Mouse (Mus musculus) spleen, embryonic (tissue): ENCODE data around the gene Rbm28.

Experiments
- CTCF ChIA-PET: fragments of 350-600 bp; sonication (Branson Sonifier 250); formaldehyde crosslinking; loops from one replicate; lab custom pipeline; 2022; lab: Charles Lee

Rbm28 gene

DNA sequence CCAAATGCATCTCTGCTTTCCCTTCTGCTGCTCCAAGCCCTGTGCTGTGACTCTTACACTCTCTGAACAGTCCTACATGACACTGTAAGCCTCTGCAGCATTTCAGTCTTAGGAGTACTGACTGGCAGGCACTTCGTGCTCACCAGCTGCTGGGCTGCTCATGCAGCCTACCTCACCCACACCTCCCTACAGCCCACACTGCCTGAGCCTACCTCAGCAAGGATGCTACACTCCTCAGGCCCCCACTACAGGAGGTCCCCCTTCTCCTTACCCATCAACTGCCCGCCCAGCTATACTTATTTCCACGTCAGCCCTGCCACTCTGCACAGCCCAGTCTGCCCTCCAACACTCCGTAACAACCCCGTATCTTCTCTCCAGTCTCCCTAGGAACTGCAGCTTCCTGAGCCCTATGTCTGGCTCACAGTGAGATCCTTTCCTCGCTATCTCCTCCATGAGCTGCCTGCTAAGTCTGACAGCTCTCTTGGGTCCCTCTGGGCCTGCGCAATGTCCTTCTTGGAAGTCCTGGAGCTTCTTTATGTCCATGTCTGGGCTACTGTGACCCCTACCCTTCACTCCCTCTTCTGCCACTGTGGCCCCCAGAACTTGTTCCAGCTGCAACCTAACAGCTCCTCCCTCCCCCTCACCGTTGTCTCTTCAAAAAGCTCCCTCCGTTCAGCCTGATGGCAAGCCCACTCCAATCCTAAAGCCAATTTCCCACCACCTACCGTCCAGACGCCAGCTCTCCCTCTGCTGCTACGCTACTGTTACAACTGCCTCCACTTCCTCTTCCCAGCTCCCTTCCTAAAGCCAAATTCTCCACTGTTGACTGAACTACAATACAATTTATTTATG is 19.1 kb downstream of the Rbm28 start:
- CTCF ChIA-PET: no interaction called here

DNA sequence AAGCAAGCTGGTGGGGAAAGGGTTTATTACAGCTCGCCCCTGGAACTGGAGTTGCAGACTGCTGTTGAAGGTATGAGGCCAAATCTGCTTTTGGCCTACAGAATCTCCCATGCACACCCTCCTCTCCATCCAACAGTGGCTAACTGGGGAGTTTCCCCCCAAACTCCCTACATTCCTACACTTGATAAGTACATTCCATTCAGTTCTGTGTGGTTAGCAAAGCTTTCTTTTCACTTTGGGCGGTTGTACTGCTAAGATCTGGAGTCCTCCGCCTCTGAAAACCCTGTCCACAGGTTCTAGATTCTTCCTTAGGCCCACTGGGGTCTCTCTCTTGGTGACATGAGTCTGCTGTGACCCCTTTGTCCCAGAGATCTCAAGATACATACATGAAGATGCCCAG is 19.8 kb downstream of the Rbm28 start:
- CTCF ChIA-PET: interaction anchor here (0.6 kb wide), 1 partner anchor 28 kb away, joined by 3 read pairs; no protein-coding TSS in a partner anchor

GRCm38 (mm10) chr6:29143608-29144007 is 21.2 kb downstream of the Rbm28 start:
- CTCF ChIA-PET: no interaction called here

- CTCF ChIA-PET: no interaction called here
These were observed 27.4 kb downstream of the Rbm28 start for GRCm38 (mm10) chr6:29137441-29137840.

GRCm38 (mm10) chr6:29133100-29133499 is 31.7 kb downstream of the Rbm28 start:
- CTCF ChIA-PET: no interaction called here

GRCm38 (mm10) chr6:29126878-29127426 is 37.9 kb downstream of the Rbm28 start:
- CTCF ChIA-PET: no interaction called here

DNA sequence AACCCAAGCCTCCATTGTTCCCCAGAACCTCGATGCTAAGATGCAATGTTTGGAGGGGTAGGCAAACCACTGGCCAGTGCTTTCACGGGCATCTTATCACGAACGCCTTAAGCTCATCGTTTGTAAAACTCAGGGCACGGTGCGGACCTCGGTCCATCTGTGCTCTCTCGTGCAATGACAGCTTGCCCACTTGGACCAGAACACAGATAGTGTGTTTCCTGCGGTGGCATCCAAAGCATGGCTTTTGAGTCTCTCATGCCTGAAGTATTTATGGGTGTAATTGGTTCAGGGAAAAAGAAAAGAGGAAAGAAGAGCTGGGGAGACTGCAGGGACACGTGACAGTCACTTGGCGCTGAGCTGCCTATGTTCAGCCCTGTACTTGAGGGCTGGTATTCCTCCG is 44.8 kb downstream of the Rbm28 start:
- CTCF ChIA-PET: no interaction called here

DNA sequence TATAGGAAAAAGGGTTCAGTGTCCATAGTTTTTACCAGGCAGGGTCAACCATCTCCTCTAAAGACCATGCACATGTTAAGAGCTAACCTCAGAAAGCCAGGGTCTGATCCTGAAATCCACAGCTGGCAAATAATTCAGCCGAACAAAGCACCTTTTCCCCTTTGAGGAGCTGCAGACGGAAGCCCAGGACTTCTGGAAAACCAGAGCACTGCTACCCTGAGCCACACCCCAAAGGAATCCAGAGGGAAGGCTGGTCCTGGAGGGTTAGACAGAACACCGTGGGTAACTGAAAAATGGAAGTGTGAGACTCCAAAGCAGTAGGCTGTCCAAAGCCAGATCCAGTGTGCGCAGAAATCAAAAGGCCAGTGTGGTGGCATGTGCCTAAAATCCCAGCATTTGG is 45.8 kb downstream of the Rbm28 start:
- CTCF ChIA-PET: no interaction called here

GRCm38 (mm10) chr6:29118231-29118630 is 46.6 kb downstream of the Rbm28 start:
- CTCF ChIA-PET: interaction anchor here (0.7 kb wide), 1 partner anchor 52 kb away, joined by 3 read pairs; no protein-coding TSS in a partner anchor

DNA sequence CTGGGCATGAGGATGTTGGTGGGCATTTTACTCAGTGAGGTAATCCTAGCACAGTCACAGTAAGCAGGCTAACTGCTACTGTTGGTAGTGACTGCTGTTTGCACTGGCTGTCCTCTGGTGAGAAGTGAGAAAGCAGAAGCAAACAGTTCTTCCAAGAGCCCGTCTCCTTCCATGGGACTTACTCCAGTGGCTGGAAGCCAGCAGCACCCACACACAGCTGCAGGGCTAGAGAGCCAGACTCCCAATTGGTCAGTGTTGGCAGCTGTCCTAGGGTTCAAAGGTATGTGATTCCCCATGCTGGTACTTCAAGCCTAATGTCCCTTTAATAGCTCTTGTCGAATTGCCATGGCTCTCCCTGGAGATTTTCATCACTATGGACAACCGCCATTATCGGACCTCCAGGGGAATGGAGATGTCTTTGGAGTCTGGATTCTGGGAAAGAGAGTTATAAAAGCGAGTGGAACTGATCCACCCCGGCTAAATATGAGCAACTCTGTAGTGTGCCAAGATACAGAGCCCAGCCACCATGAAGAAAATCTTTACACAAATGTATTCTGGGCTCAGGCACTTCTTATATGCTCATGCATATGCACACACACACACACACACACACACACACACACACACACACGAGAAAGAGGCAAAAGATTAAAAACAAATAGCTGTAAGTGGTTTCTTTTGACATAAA is 47.2 kb downstream of the Rbm28 start:
- CTCF ChIA-PET: interaction anchor here (0.7 kb wide), 1 partner anchor 53 kb away, joined by 3 read pairs; no protein-coding TSS in a partner anchor

DNA sequence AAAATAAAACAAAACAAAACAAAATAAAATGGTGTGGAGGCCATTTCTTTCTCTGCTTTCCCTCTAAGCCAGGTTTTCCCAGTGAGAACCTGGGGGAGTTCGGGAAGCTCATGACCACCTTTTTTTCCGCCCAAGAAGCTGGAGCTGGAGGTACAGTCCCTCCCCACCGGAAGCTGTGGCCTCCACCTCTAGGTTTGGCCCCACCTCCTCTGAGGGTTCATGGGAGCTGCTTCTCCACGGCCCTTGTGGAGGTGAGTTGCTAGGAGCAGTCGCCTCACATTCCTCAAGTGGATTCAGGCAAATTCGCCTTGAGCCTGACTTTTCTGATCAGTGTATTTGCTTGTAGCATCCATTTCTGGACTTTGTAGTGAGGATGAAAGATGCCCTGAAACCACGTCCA is 49.0 kb downstream of the Rbm28 start:
- CTCF ChIA-PET: no interaction called here

DNA sequence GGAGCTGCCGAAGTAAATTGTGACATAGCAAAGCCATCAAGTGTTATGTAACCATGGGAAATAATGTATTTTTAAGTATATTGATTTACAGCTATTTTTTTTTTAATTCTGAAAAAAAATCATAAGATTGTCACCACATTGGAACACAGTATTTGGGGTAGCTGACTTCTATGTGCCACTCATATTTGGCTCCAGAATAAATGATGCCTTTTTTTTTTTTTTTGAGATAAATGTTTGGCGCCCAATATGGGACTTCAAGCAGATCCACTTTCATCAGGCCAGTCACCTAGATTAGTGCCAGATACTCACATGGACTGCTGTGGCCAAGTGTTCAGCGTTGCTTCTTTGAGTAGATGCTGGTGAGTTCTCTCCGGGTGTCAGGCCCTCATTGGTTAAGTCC is 53.3 kb downstream of the Rbm28 start:
- CTCF ChIA-PET: no interaction called here

DNA sequence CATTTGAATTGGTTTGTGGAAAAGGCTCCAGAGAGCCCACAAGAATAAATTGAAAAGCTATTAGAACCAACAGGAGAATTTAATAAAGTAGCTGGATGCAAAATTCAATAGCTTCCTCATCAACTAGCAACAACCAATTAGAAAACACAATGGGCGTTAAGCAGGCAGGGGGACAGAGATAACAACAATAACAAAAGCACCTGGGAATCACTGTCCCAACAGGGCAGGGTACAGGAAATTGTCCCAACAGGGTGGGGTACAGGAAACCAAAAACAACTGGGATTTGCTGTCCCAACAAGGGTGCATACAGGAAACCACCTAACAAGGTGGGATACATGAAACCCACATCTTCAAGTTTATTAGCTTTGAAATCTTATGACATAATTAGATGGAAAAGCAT is 56.4 kb downstream of the Rbm28 start:
- CTCF ChIA-PET: no interaction called here

GRCm38 (mm10) chr6:29101248-29101864 is 63.5 kb downstream of the Rbm28 start:
- CTCF ChIA-PET: interaction anchor here (0.7 kb wide), 1 partner anchor 12 kb away, joined by 6 read pairs; no protein-coding TSS in a partner anchor

GRCm38 (mm10) chr6:29100423-29100822 is 64.4 kb downstream of the Rbm28 start:
- CTCF ChIA-PET: interaction anchor here (0.7 kb wide), 1 partner anchor 13 kb away, joined by 6 read pairs; no protein-coding TSS in a partner anchor

DNA sequence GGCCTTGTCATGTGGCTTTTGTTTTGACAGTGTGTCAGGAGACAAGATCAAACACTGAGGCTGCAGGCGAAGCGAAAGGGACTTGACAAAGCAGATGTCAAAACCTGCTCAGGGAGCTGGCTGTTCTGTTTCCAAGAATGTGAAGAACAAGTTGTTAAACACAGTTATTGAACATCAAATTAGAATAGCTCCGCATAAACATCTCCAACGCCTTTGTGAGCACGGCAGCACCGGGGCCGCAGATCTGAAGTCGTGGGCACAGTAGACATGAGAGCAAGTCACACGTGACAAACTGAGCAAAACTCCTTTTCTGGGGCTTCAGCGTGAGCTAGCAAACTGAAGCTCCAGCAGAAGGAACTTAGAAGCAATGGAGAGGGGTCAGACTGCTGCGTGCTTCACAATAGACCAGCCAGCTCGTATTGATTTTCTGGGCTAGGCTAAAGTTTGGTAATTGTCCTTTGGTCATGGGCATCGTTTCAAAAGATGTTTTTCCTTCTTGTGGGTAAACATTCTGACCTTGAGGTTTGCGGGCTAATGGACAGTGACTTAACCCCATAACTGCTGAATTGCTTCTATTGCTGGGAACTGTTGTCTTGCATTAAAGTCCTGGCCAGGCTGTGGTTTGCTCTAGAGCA is 65.2 kb downstream of the Rbm28 start:
- CTCF ChIA-PET: interaction anchor here (0.7 kb wide), 1 partner anchor 66 kb away, joined by 4 read pairs; no protein-coding TSS in a partner anchor

DNA sequence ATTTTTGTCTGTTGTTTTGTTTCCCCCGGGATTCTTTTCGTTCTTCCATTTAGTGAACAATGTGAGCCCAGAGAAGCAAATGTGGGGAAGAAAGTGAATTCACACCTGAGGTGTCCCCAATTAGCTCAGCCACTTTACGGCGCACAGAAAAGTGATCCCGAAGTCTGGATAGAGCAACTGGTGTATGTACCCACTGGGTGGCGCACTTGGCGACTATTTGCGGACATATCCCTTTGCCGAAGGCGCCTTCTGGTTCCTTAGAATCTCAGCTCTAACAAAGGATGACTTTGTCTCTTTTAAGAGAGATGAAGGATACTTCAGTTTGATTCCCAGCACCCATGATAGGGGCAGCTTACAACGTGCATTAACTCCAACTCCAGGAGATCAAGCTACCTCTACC is 71.9 kb downstream of the Rbm28 start:
- CTCF ChIA-PET: no interaction called here

DNA sequence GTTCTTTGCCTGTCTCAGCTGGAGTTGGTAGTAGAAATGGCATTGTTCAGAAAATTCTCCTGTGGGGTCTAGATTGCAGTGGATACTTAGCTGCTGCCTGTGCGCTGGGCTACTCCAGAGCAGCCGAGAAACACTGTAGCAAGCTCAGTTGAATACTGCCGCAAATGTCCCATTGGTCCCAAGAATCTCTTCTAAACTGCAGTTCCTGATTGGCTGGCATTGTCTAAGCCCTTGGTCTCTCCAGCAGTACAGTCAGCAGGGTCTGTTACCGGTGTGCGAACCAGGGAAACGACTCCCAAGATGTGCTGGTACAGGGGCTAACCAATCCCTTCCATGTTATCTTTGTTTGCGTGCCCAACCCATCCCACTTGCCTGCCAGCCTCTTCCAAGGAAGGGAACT is 72.6 kb downstream of the Rbm28 start:
- CTCF ChIA-PET: no interaction called here

- CTCF ChIA-PET: interaction anchor here (0.7 to 0.8 kb wide), 3 partner anchors 22 to 1612 kb away, joined by 3 to 5 read pairs (median 3); no protein-coding TSS in a partner anchor
These were observed 76.7 kb downstream of the Rbm28 start for GRCm38 (mm10) chr6:29087921-29088709.

DNA sequence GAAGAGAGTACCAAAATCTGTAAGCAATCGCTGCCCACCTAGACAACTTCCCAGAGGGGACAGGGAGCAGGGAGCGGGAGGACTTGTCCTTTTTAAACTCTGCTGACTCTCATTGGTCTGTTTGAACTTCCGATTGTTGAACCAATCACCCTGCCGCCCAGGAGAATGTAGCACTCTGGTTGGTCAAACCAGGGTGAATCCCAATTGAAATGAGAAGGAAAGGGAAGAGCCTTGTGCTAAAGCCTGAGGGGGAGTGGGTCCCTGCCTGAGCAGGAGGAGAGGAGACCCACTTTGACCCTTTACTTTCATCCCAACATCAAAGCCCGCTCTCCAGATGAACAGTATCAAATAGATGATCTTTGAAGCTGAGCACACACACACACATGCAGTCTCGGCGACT is 80.4 kb downstream of the Rbm28 start:
- CTCF ChIA-PET: no interaction called here
